Mouse (Mus musculus) lung, adult 2 months (tissue): Measurements from ENCODE around the gene Zbtb20.

ENCODE experiments used
- CTCF ChIP-seq: fragments of 200-500 bp; IDR thresholded peaks from 2 replicates; pipeline ENCODE4 v1.5.1; 2011; ENCODE audit warnings: mild to moderate bottlenecking, low read length, control low read depth; ENCODE audit not compliant: insufficient read depth
- POLR2A ChIP-seq: fragments of 200-500 bp; IDR thresholded peaks from 2 replicates; pipeline ENCODE4 v1.6.1; 2011; ENCODE audit warnings: low read depth, mild to moderate bottlenecking, control low read depth, low read length, borderline replicate concordance; ENCODE audit errors: extremely low read depth

- TF ChIP-seq CTCF (no peak), POLR2A (no peak)
Observed at GRCm38 (mm10) chr16:43394760-43395159, 519.1 kb downstream of the Zbtb20 start.
